In the genomic region with DNA sequence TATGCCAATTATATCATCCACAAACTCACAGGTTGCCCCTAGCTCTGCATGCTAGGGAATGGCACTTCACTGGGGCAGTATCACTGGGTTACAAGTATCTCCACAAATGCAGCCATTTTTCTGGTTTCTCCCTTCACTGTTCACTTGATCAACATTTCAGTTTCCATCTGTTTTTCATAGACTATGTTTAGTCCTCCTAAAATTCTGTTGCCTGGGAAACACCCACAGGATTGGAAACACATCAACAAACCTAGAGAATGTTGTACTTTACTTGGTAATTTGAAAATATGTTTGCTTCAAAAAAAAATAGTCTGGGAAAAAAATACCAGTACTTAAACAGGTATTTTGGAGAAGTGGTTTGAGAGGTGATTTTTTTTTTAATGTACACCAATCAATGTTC, we compare ENCODE assay signal across 20 mouse cellular contexts.
DNase-seq lines count a peak whose midpoint lies in the region; ATAC-seq and TF ChIP-seq lines count a peak whose summit lies in the region.
"Had no signal": no experiment of that assay in that cellular context is flagged by ENCODE, and none has a peak within 500 bp of the region (broad histone marks: within the 10 kb centered on the region; RNA-seq: fewer than 3 reads in every experiment).

No protein-coding gene starts in this region.

- peak; percentile 19 for DNase-seq in limb, embryonic 14.5 days (ENCODE audit: low spot score)
- no peak for DNase-seq in limb, embryonic 10.5 days (ENCODE audit: low spot score)
- DNase-seq in layer of hippocampus, adult 9-11 months, result peak; percentile 52
- DNase-seq in left cerebral cortex, postnatal 36 days (ENCODE audit: low spot score in 2 of 2), result peak; percentile 8 to 13
- no peak for DNase-seq in cerebellum, postnatal 10 days
- DNase-seq: adrenal gland, adult 2 months; cerebellum, adult 8-10 months; gastrocnemius, postnatal 36 days; kidney, adult 2 months; kidney, postnatal 10 days; liver; lung, adult 2 months; thymus, adult 18-20 months; thymus, postnatal 4 days had no signal

- H3K36me3 ChIP-seq in limb, embryonic 14.5 days (ENCODE audit: control insufficient read depth, insufficient read depth, low read length), result no peaks in the 10 kb centered on the region
- H3K36me3 ChIP-seq in limb, embryonic 10.5 days, result no peaks in the 10 kb centered on the region
- no peaks in the 10 kb centered on the region for H3K36me3 ChIP-seq in embryonic facial prominence, embryonic 15.5 days
- H3K36me3 ChIP-seq in hindbrain, embryonic 16.5 days (ENCODE audit: control insufficient read depth, insufficient read depth, low read length), result no peaks in the 10 kb centered on the region
- no peaks in the 10 kb centered on the region for H3K36me3 ChIP-seq in heart, embryonic 12.5 days
- H3K36me3 ChIP-seq: forebrain, embryonic 12.5 days; hindbrain, embryonic 10.5 days had no signal

- TF ChIP-seq POLR2A in limb, embryonic 14.5 days (IDR thresholded peaks at IDR 0.05; ENCODE audit: borderline replicate concordance, extremely low read depth, insufficient read depth, insufficient read length), result no peak

- no peaks in the 10 kb centered on the region for H3K4me1 ChIP-seq in limb, embryonic 14.5 days (ENCODE audit: control insufficient read depth, insufficient read depth, low read length)
- H3K4me1 ChIP-seq in limb, embryonic 10.5 days, result no peaks in the 10 kb centered on the region
- no peaks in the 10 kb centered on the region for H3K4me1 ChIP-seq in embryonic facial prominence, embryonic 15.5 days
- no peaks in the 10 kb centered on the region for H3K4me1 ChIP-seq in hindbrain, embryonic 16.5 days (ENCODE audit: control insufficient read depth, insufficient read depth, low read depth, low read length)
- H3K4me1 ChIP-seq in heart, embryonic 12.5 days (replicated peaks), result no peaks in the 10 kb centered on the region
- H3K4me1 ChIP-seq: forebrain, embryonic 12.5 days; hindbrain, embryonic 10.5 days; megakaryocyte, embryonic 14.5 days had no signal

- H3K9ac ChIP-seq in limb, embryonic 14.5 days (ENCODE audit: low read depth, low read length, severe bottlenecking), result no peak overlapping the region
- no peak overlapping the region for H3K9ac ChIP-seq in embryonic facial prominence, embryonic 15.5 days
- H3K9ac ChIP-seq in hindbrain, embryonic 16.5 days (ENCODE audit: low read depth, low read length), result no peak overlapping the region
- H3K9ac ChIP-seq in heart, embryonic 12.5 days, result no peak overlapping the region
- H3K9ac ChIP-seq: forebrain, embryonic 12.5 days had no signal

- no peak overlapping the region; the same call in 1 of the 2 replicates for H3K27ac ChIP-seq in limb, embryonic 14.5 days (replicated peaks; ENCODE audit: low read depth, low read length)
- no peak overlapping the region for H3K27ac ChIP-seq in limb, embryonic 10.5 days
- peak overlapping the region; percentile 58; the same call in 1 of the 2 replicates for H3K27ac ChIP-seq in embryonic facial prominence, embryonic 15.5 days (replicated peaks)
- H3K27ac ChIP-seq in hindbrain, embryonic 16.5 days (ENCODE audit: low read depth, low read length), result no peak overlapping the region
- H3K27ac ChIP-seq in heart, embryonic 12.5 days (ENCODE audit: poor library complexity, severe bottlenecking), result no peak overlapping the region
- H3K27ac ChIP-seq: forebrain, embryonic 12.5 days; hindbrain, embryonic 10.5 days had no signal

- H3K4me3 ChIP-seq in limb, embryonic 14.5 days (replicated peaks; ENCODE audit: low read length), result no peak overlapping the region
- H3K4me3 ChIP-seq in limb, embryonic 10.5 days, result no peak overlapping the region
- no peak overlapping the region for H3K4me3 ChIP-seq in embryonic facial prominence, embryonic 15.5 days (replicated peaks)
- H3K4me3 ChIP-seq in hindbrain, embryonic 16.5 days (ENCODE audit: low read length), result no peak overlapping the region
- H3K4me3 ChIP-seq in heart, embryonic 12.5 days, result no peak overlapping the region
- H3K4me3 ChIP-seq: forebrain, embryonic 12.5 days; hindbrain, embryonic 10.5 days; megakaryocyte, embryonic 14.5 days had no signal

- no peak overlapping the region for H3K4me2 ChIP-seq in limb, embryonic 14.5 days (replicated peaks; ENCODE audit: low read depth, low read length, severe bottlenecking)
- no peak overlapping the region for H3K4me2 ChIP-seq in embryonic facial prominence, embryonic 15.5 days (replicated peaks)
- H3K4me2 ChIP-seq in hindbrain, embryonic 16.5 days (ENCODE audit: low read length), result no peak overlapping the region
- H3K4me2 ChIP-seq in heart, embryonic 12.5 days, result no peak overlapping the region
- H3K4me2 ChIP-seq: forebrain, embryonic 12.5 days had no signal

- ATAC-seq in limb, embryonic 14.5 days (ENCODE audit: low FRiP score, low read depth), result no peak
- ATAC-seq in embryonic facial prominence, embryonic 15.5 days (ENCODE audit: insufficient number of reproducible peaks, low FRiP score, low TSS enrichment, low read depth), result no peak
- no peak for ATAC-seq in hindbrain, embryonic 16.5 days
- no peak for ATAC-seq in heart, embryonic 12.5 days (ENCODE audit: insufficient number of reproducible peaks, low FRiP score)

- H3K9me3 ChIP-seq in limb, embryonic 14.5 days (ENCODE audit: control insufficient read depth, low read length), result no peaks in the 10 kb centered on the region
- H3K9me3 ChIP-seq in limb, embryonic 10.5 days (replicated peaks), result no peaks in the 10 kb centered on the region
- H3K9me3 ChIP-seq in embryonic facial prominence, embryonic 15.5 days (replicated peaks), result no peaks in the 10 kb centered on the region
- no peaks in the 10 kb centered on the region for H3K9me3 ChIP-seq in hindbrain, embryonic 16.5 days (ENCODE audit: control insufficient read depth, low read length)
- H3K9me3 ChIP-seq in heart, embryonic 12.5 days (replicated peaks), result no peaks in the 10 kb centered on the region
- H3K9me3 ChIP-seq: forebrain, embryonic 12.5 days; hindbrain, embryonic 10.5 days; megakaryocyte, embryonic 14.5 days had no signal

- H3K27me3 ChIP-seq in limb, embryonic 14.5 days (ENCODE audit: control insufficient read depth, insufficient read depth, low read length), result no peaks in the 10 kb centered on the region
- no peaks in the 10 kb centered on the region for H3K27me3 ChIP-seq in limb, embryonic 10.5 days (ENCODE audit: low read depth, poor library complexity, severe bottlenecking)
- H3K27me3 ChIP-seq in embryonic facial prominence, embryonic 15.5 days, result no peaks in the 10 kb centered on the region
- H3K27me3 ChIP-seq in hindbrain, embryonic 16.5 days (replicated peaks; ENCODE audit: control insufficient read depth, insufficient read depth, low read length), result no peaks in the 10 kb centered on the region
- no peaks in the 10 kb centered on the region for H3K27me3 ChIP-seq in heart, embryonic 12.5 days (replicated peaks)
- H3K27me3 ChIP-seq: forebrain, embryonic 12.5 days; megakaryocyte, embryonic 14.5 days had no signal

- intact Hi-C loops in left cerebral cortex, postnatal 36 days (cut with DNase I), result no loop called here

Comparison
In these comparisons a context has a peak if more than half of its experiments do, and no peak if none do; other contexts are left out.
1. DNase-seq: peak in limb, embryonic 14.5 days (single experiment), layer of hippocampus, adult 9-11 months (single experiment) and left cerebral cortex, postnatal 36 days (2 of 2); none in limb, embryonic 10.5 days (single experiment) and cerebellum, postnatal 10 days (0 of 2).